Mouse (Mus musculus): ENCODE measurements around the gene Magi1.

Magi1 gene

DNA sequence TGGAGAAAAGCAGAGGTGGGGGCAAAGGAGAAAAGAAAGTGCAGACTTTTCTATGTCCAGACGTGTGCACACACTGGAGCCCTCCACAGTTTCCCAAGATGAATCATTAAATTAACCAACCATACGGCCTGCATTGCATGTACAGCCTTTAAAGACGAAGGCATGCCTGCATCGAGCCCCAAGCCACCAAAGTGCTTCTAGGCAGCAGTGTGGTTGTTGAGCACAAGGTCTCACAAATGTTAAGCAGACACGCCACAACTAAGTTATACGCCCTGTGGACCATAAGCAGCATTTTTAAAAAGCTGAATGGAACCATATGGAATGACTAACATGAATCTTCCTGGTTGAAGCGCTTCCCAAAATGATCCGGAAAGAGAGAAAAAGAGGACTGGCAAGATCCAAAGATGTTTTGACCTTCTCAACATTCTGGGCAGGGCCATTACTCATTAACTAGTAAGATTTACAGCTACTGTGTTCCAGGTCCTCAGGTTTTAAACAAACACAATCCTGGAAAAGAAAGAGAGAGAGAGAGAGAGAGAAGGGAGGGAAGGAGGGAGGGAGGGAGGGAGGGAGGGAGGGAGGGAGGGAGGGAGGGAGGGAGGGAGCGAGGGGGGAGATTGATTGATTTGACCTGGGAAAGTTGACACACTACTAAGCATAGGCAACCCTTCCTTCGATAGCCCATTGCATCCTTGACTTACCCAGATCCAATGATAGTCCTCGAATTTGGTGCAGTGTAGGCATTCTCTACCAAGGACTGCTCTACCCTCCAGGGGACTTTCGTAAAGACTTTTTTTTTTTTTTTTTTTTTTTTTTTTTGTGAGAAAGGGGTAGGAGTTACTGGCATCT, 26.5 kb downstream of the Magi1 start:
- DNase-seq (ENCODE audit: low spot score in 2 of 2), result no peak

DNA sequence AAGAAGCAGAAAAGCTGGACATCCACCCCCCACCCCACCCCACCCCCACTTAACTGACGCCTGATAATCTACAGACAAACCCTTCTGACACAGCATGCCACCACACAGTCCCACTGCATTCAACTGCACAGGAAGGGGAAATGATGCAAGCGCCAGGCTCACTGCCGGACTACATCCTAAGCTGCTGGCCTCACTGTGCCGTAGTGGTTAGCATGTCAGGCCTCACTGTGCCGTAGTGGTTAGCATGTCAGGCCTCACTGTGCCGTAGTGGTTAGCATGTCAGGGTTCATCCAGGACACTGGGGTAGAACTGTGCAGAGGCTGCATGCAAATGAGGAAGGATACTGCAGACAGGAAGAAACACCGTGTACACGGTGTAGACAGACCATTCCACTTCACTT, 29.8 kb downstream of the Magi1 start:
- DNase-seq (ENCODE audit: low spot score in 2 of 2), result no peak

DNA sequence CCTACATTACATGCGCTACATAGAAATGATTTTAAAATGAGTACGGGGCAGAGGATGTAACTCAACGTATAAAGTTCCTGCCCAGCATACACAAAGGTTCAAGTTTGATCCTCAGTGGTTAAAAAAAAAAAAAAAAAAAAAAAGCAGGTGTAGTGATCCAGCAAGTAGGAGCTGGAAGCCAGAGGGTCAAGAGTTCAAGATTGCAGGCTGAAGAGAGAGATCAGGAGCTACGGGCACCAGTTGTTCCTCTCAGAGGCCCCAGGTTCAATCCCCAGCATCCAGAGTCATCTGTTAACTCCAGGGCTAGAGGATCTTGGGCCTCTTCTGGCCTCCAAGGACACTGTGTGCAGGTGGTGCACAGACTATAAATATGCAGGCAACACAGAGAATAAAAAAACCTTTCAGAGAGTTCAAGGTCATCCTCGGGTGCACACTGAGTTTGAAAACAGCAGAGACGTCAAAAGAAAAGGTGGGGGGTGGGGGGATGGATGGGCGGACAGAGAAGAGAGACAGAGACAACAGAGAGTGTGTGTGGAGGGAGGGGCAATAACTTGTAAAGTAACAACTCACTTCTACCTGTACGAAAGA, 32.3 kb downstream of the Magi1 start:
- no peak for DNase-seq (ENCODE audit: low spot score in 2 of 2)

DNA sequence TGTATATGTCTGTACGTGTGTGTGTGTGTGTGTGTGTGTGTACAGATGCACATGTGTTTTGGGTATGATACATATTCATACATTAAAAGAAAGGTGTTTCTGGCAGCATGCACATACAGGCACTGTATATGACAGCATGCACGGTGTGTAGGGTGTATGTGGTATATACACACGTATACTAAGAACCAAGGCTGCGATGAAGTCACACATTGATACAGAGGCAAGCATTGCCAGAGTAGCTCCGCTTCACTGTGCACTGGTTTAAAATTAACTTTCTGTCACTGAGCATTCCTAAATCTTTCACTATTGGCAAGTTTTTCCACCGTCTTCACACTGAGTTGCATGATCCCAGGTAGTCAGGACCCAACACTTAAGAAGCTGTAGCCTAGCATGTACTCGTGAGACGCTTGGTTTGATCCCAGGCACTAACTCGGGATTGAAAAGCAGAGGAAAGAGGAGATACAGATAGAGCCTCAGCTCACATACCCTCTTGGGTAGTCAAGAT, 34.4 kb downstream of the Magi1 start:
- DNase-seq (ENCODE audit: low spot score in 2 of 2), result no peak

DNA sequence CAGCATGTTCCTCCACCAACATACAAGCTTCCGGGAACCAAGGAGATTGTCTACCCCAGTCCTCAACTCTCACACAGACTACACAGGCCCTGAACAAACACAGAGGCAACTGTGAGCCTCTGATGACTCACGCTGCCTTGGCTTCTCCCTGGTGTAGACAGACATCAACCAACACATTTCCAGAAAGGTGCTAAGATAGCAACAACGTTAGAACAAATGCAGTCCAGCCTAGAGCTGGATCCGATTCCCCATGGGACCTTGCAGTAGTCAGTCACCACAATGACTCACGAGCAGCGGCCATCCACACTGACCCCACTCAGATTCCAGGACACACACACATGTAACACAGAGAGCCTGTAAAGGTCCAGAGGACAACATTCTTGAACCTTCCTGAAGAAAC, 42.5 kb downstream of the Magi1 start:
- no peak for DNase-seq (ENCODE audit: low spot score in 2 of 2)

DNA sequence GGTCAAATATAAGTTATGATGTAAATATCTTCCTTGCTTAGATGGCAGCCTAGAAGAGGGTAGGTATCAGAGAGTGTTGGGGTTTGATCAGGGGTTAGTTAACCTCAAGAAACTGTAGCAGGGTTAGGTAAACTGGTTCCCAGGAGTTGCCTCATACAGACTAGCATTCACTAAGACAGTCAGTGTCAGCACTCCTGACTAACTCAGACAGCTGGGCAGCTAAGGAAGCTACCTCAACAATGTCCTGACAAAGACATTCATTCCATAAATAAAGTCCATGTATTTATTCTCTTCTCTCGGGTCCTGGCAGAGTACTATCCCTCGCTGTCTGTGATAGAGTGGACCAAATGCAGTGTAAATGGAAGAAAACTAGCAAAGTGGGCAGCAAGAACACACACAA, 45.1 kb downstream of the Magi1 start:
- no peak for DNase-seq (ENCODE audit: low spot score in 2 of 2)

DNA sequence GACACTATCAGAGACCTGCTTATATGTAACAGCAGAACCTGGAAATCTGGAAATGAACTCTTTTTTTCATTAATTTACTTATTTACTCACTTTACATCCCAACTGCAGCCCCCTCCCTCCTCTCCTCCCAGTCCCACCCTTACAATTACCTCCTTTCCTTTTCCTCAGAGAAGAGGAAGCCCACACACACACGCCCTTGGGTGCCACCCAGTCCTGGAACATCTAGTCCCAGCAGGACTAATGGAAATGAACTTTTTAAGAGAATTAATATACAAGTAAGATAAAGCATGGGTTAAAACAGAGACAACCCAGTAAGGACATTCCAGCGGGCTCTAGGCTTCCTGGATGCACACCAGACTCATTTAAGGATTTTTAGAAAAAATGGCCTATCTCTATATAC, 46.8 kb downstream of the Magi1 start:
- DNase-seq (ENCODE audit: low spot score in 2 of 2), result no peak

DNA sequence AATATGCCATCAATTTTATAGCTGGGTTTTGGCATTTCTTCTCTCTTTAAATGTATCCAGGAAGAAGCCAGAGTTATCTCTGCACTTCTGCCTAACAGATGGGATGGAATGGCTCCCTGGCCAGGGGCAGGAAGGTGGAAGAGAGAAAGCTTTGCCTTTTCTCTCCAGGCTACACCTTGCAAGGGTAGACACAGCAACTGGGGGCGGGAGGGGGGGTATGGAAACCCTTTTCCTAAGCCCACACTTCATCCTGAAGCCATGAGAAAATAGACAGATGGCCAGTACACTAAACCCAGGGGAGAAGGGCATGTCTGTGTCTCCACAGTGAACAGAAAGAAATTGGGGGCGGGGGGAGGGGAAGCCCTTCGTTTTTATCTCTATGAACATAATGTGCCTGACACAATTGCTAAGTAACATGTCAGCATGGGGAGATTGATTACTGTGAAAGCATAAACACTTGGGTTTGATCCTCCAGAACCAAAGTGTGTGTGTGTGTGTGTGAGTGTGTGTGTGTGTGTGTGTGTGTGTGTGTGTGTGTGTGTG, 51.4 kb downstream of the Magi1 start:
- no peak for DNase-seq (ENCODE audit: low spot score in 2 of 2)

DNA sequence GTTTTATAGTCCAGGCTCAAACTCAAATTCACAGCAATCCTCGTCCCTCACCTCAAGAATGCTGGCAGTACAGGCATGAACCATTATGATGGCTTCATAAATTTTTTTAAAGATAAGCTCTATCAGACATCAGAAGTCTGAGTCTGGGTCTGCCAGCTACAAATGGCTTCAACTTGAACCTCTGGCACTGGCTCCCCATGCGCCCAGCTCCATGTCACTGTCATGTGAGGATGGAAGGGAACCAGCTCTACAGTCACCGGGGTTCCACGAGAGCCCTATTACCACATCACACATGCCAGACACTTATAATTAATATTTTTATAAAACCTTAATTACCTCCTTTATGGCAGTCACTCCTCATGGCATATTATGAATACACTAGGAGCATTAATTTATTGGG, 51.9 kb downstream of the Magi1 start:
- no peak for DNase-seq (ENCODE audit: low spot score in 2 of 2)

DNA sequence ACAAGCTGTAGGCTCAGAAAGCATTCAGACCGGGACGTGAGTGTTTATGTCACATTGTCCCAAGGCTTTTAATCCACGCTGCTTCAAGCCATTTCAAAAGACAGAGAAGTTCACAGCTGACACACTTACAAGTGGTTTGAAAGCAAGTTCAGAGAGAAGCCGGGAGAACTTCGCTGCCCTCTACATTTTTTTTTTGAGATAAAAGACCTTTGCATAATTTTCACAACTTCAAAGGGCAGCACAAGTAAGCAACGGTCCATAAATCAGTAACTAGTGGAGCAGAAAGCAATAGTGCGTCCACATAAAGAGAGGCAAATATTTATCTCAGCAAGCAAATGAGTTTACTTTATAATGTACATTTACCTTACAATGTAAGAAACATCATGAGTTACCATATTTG, 52.4 kb downstream of the Magi1 start:
- DNase-seq (ENCODE audit: low spot score in 2 of 2), result no peak

DNA sequence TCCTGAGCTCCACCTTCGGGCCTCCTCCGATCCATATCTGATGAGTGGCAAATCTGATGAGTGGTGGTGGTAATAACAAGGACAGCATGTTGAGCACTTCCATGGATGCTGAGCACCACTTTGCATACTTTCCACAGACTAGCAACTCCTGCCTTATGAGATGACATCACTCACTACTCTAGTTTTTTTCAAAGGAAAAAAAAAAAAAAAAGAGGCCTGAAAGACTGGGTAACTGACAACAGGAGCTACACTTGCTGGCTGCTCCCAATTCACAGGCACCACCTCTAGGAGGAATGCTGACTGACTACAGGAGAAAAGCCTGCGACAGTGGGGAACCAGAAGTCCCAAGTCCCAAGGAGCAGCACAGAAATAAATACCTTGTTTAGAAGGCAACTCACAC, 52.8 kb downstream of the Magi1 start:
- DNase-seq (ENCODE audit: low spot score in 2 of 2), result no peak

DNA sequence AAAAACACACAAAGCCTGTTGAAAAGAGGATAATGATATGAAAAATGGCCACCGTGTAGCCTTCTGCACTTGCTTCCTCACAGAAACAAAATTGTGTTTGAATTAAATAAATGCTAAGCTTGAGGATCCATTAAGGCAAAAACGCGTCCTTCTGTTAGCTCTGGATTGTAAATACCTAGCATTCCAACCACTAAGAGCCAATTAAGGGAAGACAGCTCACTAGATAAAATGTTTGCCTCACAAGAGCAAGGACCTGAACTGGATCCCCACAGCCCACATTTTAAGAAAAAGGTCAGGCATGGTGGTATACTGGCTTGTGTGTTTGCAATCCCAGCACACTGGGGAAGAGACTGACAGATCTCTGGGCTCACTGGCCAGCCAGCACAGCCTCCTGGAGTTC, 53.6 kb downstream of the Magi1 start:
- DNase-seq (ENCODE audit: low spot score in 2 of 2), result no peak

DNA sequence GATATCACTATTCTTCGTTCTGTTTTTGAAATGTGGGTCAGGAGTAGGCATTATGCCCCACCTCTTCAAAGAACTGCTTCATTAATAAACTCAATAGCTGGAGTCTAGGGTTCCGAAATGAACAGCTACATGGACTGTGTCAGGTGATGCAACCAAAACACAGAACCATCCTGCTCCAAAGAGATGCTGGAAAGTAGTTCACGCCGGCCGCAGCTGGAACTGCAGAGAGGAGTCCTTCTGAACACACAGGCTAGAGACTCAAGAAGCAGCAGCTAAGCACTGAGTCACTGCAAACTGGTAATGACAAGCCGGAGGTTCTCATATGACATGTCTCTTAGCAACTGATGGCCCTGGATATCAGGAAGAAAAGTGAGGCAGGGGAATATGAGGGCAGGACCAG, 57.5 kb downstream of the Magi1 start:
- DNase-seq (ENCODE audit: low spot score in 2 of 2), result peak; percentile 12 to 20

DNA sequence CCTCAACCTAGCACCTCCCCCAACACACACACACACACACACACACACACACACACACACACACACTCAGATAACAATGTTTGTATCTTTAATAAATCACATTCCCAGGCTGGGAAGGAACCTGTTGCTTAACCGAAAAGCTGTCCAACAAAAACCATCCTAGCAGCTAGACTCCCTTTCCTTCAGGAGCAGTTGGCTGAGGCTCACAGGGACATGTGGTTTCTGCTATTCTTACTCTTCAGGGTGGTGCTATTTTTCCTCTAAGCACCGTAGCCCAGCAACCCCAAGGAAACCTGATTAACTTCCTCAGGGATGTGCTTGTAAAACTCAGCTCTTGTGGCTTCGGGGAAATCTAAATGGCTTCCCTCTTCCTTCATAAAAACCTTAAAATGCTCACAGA, 57.9 kb downstream of the Magi1 start:
- DNase-seq (ENCODE audit: low spot score in 2 of 2), result peak; percentile 25 to 46

DNA sequence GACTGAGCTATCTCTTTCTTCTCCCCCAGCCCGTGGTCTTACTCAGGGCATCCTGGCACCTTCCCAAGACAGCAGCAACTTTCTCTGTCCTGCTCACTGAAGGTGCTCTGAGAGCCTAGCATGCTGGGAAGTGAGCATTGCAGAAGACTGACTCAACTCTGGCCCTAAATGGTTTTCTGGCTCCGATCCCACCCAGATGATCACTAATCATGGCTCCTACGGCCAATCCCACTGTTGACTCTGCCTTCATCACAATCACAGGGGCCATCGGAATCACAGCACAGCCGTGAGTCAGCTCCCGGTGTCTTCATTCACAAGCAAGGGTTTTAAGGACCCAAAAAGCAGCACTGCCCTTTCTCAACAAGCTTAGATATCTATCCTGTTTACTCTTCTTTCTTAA, 58.6 kb downstream of the Magi1 start:
- DNase-seq (ENCODE audit: low spot score in 2 of 2), result no peak

DNA sequence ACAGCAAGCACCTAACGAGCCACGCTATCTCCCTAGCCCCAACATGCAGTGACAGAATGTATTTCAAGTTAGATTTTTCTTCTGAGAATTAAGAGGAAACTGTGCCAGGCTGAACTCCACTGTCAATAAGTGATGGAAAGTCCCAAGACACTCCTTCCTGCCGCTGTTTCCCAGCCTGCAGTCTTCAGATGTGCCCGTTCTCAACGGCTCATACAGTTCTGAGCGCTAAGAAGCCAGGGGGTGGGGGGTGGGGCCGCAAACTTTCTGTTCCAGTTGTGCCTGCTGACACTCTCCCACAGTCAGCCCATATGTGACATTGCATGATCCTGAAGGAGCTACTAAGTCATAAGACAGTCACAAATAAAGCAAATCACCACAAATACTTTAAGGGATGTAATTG, 61.5 kb downstream of the Magi1 start:
- DNase-seq (ENCODE audit: low spot score in 2 of 2), result no peak

DNA sequence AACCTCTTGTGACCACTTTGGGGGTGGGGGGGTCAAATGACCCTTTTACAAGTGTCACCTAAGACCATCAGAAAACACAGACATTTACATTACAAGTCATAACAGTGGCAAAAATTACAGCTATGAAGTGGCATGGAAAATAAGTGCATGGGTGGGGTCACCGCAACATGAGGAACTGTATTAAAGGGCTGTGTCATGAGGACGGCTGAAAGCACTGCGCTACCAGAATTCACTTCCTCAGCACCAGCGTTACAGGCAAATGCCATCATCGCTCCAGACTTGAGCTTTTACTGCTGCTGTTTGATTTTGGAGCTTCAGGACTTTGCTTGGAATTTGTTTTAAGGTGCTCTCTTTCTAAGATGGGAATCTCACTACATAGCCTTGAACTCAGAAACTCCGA, 62.0 kb downstream of the Magi1 start:
- DNase-seq (ENCODE audit: low spot score in 2 of 2), result no peak

DNA sequence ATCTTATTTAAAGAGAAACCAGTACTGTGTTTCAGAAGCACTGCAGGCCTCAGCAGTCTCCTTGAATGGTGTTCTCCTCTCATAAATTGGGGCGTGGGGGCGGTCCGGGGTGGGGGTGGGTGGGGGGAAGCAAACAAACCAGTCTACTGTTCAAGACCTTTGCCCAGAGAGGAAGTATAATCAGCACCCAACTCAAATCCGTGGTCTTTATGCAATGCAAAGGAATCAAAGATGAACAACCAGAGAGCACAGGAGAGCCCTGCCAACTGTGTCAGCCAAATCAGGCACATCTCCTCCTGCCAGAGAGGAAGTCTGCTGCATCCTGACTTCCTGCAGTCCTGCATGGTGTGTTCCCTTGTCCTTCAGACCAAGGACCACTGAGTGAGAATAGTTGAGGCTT, 65.6 kb downstream of the Magi1 start:
- DNase-seq (ENCODE audit: low spot score in 2 of 2), result no peak

DNA sequence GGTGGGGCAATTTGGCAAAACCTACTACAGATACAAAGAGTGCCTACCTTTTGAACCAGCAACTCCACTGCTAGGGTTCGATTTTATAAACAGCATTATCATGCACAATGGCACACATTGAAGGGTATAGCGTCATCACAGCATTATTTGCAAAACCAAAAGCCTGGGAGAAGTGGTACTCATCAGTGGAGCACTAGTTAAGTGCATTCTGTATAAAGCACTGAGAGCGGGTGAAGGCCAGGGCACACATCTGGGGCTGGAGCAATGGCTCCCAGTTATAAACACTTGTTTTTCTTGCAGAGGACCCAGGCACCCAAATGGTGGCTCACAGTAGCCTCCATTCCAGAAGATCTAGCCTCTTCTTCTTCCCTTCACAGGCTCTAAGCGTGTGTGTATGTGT, 67.9 kb downstream of the Magi1 start:
- DNase-seq (ENCODE audit: low spot score in 2 of 2), result no peak

DNA sequence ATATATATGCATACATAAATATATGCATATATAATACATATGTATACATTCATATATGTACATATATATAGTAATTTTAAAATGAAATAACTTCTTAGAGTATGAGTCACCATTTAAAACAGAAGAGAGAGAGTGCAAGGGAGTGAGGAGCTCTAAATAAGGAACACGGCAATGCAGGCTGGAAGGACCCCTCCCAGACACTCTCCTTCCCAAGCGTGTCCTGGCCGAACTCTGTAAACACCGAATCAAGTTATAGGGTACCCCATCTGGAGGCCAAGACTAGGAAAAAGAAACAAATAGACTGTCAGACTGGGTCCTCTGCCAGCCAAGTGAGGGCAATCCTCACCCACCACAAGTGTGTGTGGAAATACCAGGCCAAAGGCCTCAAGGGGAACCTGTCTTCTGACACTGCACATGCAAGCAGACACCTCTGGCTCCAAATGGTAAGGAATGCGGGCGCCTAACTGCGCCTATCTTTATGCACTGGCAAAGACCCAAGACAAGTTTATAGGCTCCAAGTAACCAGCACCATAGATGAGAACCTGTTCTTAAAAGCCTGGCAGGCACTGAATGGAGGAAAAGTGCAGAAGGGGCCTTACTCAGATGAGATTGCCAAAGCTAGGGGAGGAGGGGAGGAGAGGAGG, 68.7 kb downstream of the Magi1 start:
- no peak for DNase-seq (ENCODE audit: low spot score in 2 of 2)

DNA sequence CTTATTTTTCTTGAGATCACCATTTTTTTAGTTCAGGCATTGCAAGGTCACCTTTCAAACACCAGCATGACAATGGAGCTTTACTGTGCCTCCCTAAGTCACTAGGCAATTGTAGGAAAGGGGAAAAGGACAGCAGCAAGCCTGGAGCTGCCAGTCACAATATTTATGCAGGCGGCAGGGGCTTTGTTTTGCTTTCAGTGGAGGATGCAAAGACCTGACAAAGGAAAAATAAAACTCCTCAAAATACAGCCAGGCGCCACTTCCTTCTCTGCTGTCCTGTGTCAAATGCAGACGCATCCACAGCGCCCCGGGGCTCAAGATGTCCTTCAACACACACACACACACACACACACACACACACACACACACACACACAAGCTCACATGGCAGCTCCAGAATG, 77.8 kb downstream of the Magi1 start:
- DNase-seq (ENCODE audit: low spot score in 2 of 2), result no peak

DNA sequence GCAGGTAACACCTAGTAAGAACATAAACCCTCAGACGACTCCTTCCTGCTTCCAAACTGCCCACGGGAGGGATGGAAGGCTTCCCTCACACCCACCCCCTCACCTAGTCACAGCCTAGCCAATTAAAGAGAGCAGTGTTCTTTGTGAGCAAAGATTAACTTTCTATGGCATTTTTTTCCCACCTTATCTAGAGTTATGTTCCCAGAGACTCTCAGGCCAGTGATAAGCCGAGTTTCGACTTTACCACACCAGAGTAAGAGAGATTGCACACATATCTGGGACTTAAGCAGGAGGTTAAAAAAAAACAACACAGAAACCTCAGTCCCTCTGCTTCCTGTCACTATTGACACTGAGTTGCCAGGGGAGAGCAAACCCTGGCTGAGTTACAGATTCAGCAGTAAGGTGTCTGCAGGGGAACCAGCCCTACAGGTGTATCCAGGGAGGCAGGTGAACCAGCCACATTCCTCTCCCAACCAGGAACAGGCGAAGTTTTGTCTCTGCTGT, 80.0 kb downstream of the Magi1 start:
- DNase-seq (ENCODE audit: low spot score in 2 of 2), result no peak

DNA sequence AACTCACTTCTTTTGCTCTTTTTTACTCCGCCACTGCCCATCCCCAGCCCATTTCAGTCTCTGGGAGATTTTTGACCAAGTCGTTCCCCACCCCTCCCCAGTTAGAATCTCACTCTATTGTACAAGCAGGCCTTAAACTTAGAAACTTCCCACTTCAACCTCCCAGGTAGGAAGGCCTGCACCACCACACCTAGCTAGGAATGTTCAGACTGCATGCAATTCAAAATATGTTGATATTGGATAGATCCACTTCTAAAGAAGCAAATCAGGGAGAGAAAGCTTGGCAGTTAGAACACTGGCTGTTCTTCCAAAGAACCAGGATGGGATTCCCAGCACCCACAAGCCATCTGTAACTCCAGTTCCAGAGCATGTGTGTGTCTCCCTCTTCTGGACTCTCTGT, 81.8 kb downstream of the Magi1 start:
- no peak for DNase-seq (ENCODE audit: low spot score in 2 of 2)
